Mouse (Mus musculus): Measurements from ENCODE around the gene Cdk6. TPM values are rescaled to one million over a fixed set of nuclear protein-coding genes. Genes with fewer than 3 reads are reported as not detected.
A peak's percentile ranks its signal among the peaks of the same experiment; 100 is the strongest.
"Not testable (repeated sequence)": the region's sequence is repeated elsewhere in the genome, so short reads cannot be mapped to it uniquely, and the experiment has no call there.

The Cdk6 gene
- total RNA-seq, 2 experiments from 2014 or later, result 12.1 to 15.2 TPM

DNA sequence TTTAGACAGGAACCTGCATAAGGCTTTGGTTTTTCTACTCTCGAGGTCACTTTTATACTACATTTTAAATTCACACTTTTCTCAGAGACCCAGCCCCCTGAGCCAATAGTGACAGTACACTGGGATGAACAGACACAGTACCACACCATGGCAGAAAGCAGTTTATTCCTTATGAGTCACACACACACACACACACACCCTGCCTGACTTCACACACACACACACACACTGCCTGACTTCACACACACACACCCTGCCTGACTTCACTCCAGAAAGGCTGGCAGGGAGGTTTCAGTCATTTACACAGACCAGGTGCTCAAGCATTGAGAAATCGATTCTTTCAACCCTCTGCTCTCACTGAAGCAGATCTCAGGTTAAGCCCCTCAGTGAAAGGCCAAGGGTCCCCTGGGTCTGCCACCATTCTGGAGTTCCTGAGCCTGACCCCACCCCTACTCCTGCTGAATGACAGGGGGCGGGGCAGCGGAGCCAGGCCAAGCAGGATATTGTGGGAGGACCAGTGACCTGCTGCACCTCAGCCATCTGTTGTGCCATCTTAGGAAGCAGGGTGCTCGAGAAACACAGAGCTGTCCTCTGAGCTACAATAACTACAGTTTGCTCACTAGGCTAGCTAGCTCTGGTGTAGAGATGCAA is 185.9 kb downstream of the Cdk6 start:
- intact Hi-C loops (cut with DNase I), result no loop called here
- DNase-seq (ENCODE audit: low spot score), result no peak

DNA sequence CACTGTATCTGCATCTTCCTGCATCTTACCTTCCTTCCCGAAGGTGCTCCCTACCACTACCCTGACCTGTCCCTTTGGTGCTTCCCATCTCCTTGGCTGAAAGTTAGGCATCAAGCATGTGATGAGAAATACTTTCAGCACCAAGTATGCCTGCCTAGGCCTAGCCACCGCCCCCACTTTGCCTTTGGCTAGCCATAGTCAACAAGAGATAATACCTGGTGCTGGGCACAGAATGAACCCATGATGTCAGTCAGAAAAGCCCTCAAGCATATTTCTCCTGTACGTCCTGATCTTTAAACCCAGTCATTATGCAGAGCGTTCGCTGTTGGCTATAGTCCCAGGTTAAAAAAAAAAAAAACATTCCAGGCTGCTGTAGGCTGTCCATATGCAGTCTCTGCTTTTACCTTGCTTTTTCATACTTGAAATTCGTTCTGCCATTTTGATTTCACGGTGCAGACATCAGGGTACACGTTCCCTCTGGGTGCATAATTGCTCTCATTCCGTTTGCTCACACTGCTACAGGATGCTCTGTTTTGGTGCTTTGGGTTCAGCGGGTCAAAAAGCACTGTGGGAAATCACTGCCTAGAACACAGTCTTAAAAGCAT is 188.4 kb downstream of the Cdk6 start:
- intact Hi-C loops (cut with DNase I), result no loop called here
- DNase-seq (ENCODE audit: low spot score), result no peak

DNA sequence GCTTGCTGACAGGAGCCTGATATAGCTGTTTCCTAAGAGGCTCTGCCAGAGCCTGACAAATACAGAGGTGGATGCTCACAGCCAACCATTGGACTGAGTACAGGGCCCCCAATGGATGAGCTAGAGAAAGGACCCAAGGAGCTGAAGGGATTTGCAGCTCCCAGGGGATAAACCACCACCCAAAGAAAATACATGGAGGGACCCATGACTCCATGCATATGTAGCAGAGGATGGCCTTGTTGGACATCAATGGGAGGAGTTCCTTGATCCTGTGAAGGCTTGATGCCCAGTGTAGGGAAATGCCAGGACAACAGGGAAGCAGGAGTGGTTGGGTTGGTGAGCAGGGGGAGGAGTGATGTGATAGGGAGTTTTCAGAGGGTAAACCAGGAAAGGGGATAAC is 190.8 kb downstream of the Cdk6 start:
- intact Hi-C loops (cut with DNase I); DNase-seq (ENCODE audit: low spot score): not testable (repeated sequence)

DNA sequence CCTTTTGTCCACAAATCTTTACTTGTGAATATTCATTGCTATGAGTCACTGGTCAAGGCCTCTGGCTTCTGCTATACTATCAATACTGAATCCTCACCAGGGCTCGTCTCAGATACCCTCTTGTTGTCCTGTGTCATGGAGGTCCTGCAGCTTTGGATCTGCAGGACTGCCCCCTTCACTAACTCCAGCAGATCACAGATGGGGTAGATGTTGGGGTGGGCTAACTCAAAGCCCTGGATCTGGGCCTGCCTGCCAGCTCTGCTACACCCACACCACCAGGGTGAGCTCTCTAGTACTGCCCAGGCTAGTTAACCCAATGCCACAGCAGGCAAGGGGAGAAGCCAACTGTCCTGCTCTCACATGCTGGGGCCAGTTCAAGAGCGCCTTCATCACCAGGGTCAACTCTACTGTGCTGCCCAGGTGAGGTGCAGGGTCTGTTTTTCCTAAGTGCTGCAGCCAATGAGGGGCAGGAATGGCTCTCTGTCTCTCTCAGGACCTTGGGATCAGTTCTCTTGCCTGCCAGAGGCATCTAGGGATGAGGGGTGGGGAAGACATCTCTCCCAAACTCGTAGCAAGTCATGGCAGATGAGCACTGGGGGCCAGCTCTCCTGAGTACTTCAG is 195.4 kb downstream of the Cdk6 start:
- intact Hi-C loops (cut with DNase I), result no loop called here
- no peak for DNase-seq (ENCODE audit: low spot score)

DNA sequence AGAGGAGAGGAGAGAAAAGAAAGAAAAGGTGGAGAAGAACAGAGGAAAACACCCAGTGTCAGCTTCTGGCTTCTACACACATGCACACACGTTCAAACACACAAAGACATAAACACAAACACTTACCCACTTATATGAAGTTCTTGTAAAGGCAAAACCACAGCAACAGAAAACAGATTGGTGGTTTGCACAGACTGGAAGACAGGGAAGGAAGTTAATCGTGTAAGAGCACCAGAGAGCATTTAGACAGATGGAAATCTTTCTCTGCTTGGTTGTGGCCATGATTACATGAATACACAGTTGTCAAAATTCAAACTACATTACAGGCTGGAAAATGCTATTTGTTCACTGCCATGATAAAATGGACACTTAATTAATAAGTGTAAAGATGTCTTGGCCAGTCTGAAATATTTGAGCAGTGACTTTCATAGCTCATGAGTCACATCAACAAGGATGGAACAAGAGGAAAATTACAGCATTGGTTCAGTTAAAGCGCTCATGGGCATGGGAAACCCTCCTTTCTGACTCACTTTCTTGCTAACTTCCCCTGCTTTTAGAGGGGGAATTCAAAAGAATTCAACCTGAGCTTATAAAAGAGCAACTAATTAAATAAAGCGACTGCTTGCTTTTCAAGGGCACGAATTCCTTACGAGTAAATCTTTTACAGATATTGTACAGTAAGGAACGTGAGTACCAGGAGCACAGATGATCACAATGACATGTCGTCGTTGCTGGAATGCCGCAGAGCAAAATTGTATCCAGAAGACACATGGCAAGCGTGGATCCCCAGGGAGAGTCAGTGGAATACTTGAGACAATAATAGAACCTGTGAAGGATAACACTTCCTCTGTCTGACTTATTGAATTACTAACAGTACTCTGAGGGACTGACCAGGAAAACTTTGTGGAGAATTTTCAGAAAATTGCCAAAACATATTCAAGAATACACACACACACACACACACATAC is 197.5 kb downstream of the Cdk6 start:
- DNase-seq (ENCODE audit: low spot score), result no peak
- intact Hi-C loops (cut with DNase I), result no loop called here

DNA sequence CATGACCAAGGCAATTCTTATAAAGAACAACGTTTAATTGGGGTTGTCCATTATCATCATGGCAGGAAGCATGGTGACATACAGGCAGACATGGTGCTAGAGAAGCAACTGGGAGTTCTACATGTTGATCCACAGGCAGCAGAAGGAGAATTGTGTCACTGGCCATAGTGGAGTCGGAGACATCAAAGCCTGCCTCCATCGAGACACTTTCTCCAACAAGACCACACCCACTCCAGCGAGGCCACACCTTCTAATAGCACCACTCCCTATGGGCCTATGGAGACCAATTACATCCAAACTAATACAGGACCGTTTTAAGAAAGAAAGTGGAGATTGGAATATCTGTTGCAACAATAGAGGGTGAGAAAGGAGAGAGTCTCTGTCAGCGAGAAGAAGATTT is 200.6 kb downstream of the Cdk6 start:
- intact Hi-C loops (cut with DNase I), result loop anchor here (5.0 kb wide), 1 partner anchor 55 kb away; the partner anchor contains the start of genes Pex1 and Rbm48
- no peak for DNase-seq (ENCODE audit: low spot score)

DNA sequence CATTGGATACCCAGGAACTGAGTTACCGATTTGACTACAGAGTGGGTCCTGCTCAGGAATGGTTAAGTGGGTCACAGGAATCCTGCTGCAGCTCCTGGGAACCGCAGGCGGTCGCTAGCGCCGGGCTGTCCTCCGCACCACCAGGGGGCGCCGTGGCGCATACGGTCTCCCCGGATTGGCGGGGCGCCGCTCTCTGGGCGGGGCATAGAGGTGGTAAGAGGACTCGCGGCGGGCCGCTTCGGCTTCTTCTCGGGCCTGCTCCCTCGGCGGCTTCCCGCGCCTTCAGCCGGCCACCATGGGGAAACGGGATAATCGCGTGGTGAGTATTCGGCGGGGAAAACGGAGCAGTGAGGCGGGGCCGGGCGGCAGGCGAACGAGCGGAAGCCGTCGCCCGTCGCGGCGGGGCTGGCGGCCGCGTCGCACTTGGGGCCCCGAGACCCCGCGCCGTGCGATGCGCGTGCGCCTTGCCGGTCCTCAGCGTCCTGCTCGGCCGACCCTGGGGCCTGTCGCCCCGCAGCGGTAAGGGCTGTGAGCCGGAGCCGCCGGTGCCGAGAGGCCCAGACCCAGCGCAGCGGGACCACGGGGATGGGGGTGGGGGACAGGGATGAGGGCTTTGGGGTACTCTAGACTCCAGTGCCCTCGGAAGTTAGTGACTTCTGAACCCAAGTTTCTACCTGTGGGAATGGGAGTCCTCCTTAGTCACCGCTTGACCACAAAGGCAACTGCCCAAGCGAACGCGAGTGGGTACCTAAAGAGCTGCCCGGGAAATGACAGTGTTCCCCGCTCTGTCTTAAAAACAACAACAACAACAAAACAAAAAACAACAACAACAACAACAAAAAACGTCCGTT is 202.6 kb downstream of the Cdk6 start, which contains the start of gene Fam133b:
TSS of gene Fam133b (plus strand) at position 205 of the 851 bp plus-strand sequence.
- peak; percentile 87 for DNase-seq (ENCODE audit: low spot score)
- intact Hi-C loops (cut with DNase I), result loop anchor here (5.0 kb wide), 1 partner anchor 53 kb away; the partner anchor contains the start of genes Pex1 and Rbm48

DNA sequence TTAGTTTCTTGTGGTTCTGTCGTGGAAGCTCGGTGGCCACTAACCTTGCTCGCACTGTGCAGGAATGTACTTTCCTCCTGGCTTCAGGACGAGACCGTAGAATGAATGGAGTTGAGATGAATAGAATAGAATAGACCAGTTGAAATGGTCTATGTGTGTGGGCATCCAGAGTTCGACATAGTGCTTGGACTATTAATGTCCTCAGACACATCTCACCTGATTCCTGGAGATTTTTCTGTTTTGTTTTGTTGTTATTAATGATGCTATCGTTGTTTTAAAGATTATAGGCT is 203.1 kb downstream of the Cdk6 start:
- no peak for DNase-seq (ENCODE audit: low spot score)
- intact Hi-C loops (cut with DNase I), result loop anchor here (5.0 kb wide), 1 partner anchor 53 kb away; the partner anchor contains the start of genes Pex1 and Rbm48

DNA sequence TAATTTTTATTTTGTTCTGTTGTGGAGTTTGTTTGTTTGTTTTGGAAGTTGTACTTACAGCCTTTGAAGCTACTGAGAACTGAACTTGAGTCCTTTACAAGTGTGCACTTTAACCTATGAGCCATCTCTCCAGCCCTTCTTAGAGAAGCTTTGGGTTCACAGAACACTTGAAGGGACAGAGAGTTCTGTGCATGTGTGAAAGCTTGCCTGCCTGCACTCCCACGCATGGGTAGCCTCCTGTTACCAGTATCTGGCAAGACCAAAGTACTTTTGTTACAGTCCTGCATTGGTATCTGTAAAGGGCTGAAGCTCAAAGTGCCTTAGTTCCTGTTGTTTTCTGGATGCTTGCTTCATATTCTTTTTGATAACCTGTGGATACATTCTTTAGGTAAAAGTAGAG is 204.9 kb downstream of the Cdk6 start:
- DNase-seq (ENCODE audit: low spot score), result no peak
- intact Hi-C loops (cut with DNase I), result no loop called here

DNA sequence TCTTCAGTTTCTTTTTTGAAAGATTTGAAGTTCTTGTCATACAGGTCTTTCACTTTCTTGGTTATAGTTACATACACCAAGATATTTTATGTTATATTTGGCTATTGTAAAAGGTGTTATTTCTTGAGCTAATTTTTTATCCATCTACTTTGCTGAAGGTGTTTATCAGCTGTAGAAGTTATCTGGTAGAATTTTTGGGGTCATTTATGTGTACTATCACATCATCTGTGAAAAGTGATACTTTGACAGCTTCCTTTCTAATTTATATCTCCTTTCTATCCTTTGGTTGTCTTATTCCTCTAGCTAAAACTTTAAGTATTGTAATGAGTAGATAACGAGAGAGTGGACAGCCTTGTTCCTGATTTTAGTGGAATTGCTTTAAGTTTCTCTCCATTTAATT is 210.2 kb downstream of the Cdk6 start:
- DNase-seq (ENCODE audit: low spot score), result no peak
- intact Hi-C loops (cut with DNase I), result no loop called here

DNA sequence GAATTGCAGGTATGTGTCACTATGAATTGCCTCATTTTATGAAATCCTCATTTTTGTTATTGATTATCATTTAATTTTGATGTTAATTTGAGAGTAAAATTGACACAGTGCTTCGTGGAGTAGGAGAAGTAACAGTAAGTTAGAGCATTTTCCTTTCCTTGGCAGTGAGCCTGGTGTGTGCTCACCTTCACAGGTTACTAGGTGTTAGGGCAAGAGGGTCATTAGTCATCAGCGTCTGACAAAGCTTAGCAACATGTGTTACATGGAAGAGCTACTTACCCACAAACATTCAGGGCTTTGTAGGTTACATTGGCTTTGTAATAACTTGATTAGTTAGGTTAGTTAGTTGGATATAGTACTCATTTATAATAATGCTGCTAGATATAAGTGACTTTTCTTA is 212.9 kb downstream of the Cdk6 start:
- DNase-seq (ENCODE audit: low spot score), result no peak
- intact Hi-C loops (cut with DNase I), result no loop called here

DNA sequence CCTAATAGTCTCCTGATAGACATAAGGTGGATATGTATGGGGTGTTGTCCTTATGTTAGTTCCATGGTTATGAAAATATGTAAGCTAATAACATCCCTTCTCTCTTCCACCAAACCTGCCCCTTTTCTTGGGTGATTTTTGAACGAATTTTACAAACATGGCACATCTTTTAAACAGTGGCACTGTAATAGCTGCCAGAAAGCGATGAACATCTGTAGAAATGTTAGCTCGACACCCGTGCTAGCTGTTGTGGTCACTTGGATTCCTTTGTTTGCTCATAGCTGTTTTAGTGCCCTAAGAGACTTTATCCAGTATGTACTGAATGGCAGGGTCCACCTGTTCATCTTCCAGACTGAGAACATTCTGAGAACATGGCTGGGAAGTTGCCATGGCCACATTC is 230.0 kb downstream of the Cdk6 start, which contains the start of gene 1700109H08Rik:
TSS of gene 1700109H08Rik (plus strand) at position 301 of the 400 bp plus-strand sequence.
- no peak for DNase-seq (ENCODE audit: low spot score)
- intact Hi-C loops (cut with DNase I), result no loop called here

DNA sequence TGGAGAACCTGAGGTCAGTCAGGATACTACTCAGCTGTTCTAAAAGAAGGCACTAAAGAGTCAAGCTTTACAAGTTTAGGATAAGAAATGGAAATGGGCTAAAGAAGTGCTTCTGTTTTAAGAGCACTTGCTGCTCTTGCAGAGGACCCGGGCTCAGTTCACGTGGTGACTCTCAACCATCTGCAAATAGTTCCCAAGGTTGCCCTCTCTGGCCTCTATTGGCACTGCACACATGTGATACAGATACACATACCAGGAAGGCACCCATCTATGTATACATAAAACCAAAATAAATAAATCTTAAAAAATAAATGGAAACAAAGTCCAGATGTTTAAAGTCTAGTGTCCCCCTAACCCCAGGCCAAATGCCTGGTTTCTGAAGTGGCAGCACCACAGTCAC is 233.5 kb downstream of the Cdk6 start:
- DNase-seq (ENCODE audit: low spot score), result no peak
- intact Hi-C loops (cut with DNase I), result no loop called here

DNA sequence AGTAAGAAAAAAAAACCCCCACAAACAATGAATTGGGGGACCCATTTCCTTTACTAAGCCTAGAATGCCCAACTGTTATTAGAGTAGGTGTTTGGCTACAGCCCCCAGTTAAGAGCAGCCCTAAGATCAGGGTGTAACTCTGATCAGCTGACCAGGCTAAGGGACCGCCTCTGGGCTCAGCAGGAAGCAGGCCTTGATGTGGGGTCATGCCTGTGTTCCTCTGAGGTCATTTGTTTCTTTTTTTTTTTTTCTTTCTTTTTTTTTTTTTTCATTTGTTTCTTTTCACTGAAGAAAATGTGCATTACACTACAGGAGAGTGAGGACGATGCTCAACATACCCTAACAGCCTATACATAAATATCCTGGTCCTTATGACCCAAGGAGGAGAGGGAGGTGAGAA is 236.7 kb downstream of the Cdk6 start:
- intact Hi-C loops (cut with DNase I), result no loop called here

DNA sequence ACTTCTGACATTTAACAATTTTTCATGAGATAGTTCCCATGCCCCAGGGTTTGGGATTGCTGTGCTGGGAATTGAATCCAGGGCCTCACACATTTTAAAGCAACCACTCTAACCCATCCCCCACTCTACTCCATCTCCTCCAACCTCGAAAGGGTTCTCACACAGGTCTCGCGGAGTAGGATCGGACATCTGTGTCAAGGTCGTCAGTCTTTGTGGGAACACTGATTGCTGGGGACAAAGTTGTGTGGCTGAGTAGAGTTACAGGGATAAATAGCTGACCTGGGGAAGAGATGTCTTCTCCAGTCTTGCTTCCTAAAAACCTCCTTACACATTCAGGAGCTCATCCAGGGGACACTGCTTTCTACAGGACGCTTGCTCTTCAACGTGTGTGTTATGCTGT is 237.8 kb downstream of the Cdk6 start:
- DNase-seq (ENCODE audit: low spot score), result no peak
- intact Hi-C loops (cut with DNase I), result no loop called here

More for the DNA sequence above, 236.7 kb downstream of the Cdk6 start:
- DNase-seq (ENCODE audit: low spot score), result no peak

All from heart, postnatal 25 days (tissue).